In genomic region chr11:82514526-82515144, GRCm38 (mm10) we compare ENCODE assay signal across 8 mouse cellular contexts.
DNase-seq lines count a peak whose midpoint lies in the region; ATAC-seq and TF ChIP-seq lines count a peak whose summit lies in the region.

No protein-coding gene starts in this region.

- no peaks in the 10 kb centered on the region for H3K27me3 ChIP-seq in lung, postnatal 0 days (replicated peaks; ENCODE audit: insufficient read depth, low read length)
- no peaks in the 10 kb centered on the region for H3K27me3 ChIP-seq in limb, embryonic 10.5 days (ENCODE audit: low read depth, poor library complexity, severe bottlenecking)
- H3K27me3 ChIP-seq in thymus, adult 2 months (ENCODE audit: control insufficient read depth, insufficient read depth, low read length) = no peaks in the 10 kb centered on the region

- H3K4me1 ChIP-seq in lung, postnatal 0 days (ENCODE audit: insufficient read depth, low read depth, low read length) = no peaks in the 10 kb centered on the region
- peaks cover 17% of the 10 kb centered on the region for H3K4me1 ChIP-seq in limb, embryonic 10.5 days
- H3K4me1 ChIP-seq in thymus, adult 2 months (replicated peaks; ENCODE audit: control insufficient read depth, insufficient read depth, low read length) = no peaks in the 10 kb centered on the region

- no peak for TF ChIP-seq EP300 in lung, postnatal 0 days (IDR thresholded peaks at IDR 0.05)

- 89% methylated on average over 4 of the region's 4 CpGs for WGBS in lung, postnatal 0 days
- 93% methylated on average over 4 of the region's 4 CpGs for WGBS in limb, embryonic 10.5 days
- WGBS in thymus, adult 2 months = 89% methylated on average over 4 of the region's 4 CpGs

- H3K9ac ChIP-seq in lung, postnatal 0 days (replicated peaks; ENCODE audit: low read depth) = no peak overlapping the region

- no peak for TF ChIP-seq POLR2A in thymus, adult 2 months (IDR thresholded peaks at IDR 0.05; ENCODE audit: control insufficient read depth, extremely low read depth, insufficient read depth, low read length, poor library complexity)

- TF ChIP-seq CTCF in lung, postnatal 0 days (IDR thresholded peaks at IDR 0.05) = no peak
- no peak for TF ChIP-seq CTCF in thymus, adult 2 months (IDR thresholded peaks at IDR 0.05; ENCODE audit: borderline replicate concordance, control insufficient read depth, extremely low read depth, insufficient read depth, low read length, poor library complexity)

- DNase-seq in adrenal gland, postnatal 36 days = peak; percentile 3 to 28
- no peak for DNase-seq in adrenal gland, postnatal 4 days (ENCODE audit: low spot score in 2 of 2)
- DNase-seq in lung, postnatal 0 days (ENCODE audit: low spot score) = peak; percentile 6
- no peak for DNase-seq in lung, postnatal 25 days (ENCODE audit: low spot score)
- peak; percentile 13 for DNase-seq in cerebellum, adult 8-10 months
- DNase-seq in limb, embryonic 10.5 days (ENCODE audit: low spot score) = peak; percentile 74
- no peak for DNase-seq in layer of hippocampus, postnatal 10 days (ENCODE audit: low spot score in 2 of 2)
- DNase-seq in thymus, adult 2 months = no peak

- no peaks in the 10 kb centered on the region for H3K9me3 ChIP-seq in lung, postnatal 0 days (ENCODE audit: low read length)
- H3K9me3 ChIP-seq in limb, embryonic 10.5 days (replicated peaks) = no peaks in the 10 kb centered on the region

- no peak overlapping the region for H3K4me2 ChIP-seq in lung, postnatal 0 days (replicated peaks; ENCODE audit: low read depth, low read length)

- no peak for ATAC-seq in lung, postnatal 0 days

- H3K27ac ChIP-seq in lung, postnatal 0 days (ENCODE audit: low read length) = no peak overlapping the region
- no peak overlapping the region for H3K27ac ChIP-seq in limb, embryonic 10.5 days
- H3K27ac ChIP-seq in thymus, adult 2 months (ENCODE audit: control insufficient read depth, insufficient read depth, low read length) = no peak overlapping the region

- no peaks in the 10 kb centered on the region for H3K36me3 ChIP-seq in lung, postnatal 0 days (ENCODE audit: insufficient read depth, low read length)
- no peaks in the 10 kb centered on the region for H3K36me3 ChIP-seq in limb, embryonic 10.5 days
- no peaks in the 10 kb centered on the region for H3K36me3 ChIP-seq in thymus, adult 2 months (ENCODE audit: control insufficient read depth, insufficient read depth, low read length)

- H3K4me3 ChIP-seq in lung, postnatal 0 days (ENCODE audit: low read depth, low read length) = no peak overlapping the region
- no peak overlapping the region for H3K4me3 ChIP-seq in limb, embryonic 10.5 days
- H3K4me3 ChIP-seq in thymus, adult 2 months (ENCODE audit: control insufficient read depth, insufficient read depth, low read length) = no peak overlapping the region

Comparison
In these comparisons a context has a peak if more than half of its experiments do, and no peak if none do; other contexts are left out.
1. DNase-seq: peak in adrenal gland, postnatal 36 days (2 of 2), lung, postnatal 0 days (single experiment), cerebellum, adult 8-10 months (single experiment) and limb, embryonic 10.5 days (single experiment); none in adrenal gland, postnatal 4 days (0 of 2), lung, postnatal 25 days (single experiment), layer of hippocampus, postnatal 10 days (0 of 2) and thymus, adult 2 months (single experiment).